Mouse (Mus musculus) effector memory CD4-positive, alpha-beta T cell, adult 5 months (primary cell): ENCODE results near the gene Klhl22. TPM values are rescaled to one million over a fixed set of nuclear protein-coding genes. Genes with fewer than 3 reads are reported as not detected.

Experiments used
- polyA plus RNA-seq: library from polyadenylated mRNA; unstranded; fragments of 100-300 nt; shearing (Covaris generic); gene quantifications from one replicate; pipeline ENCODE4 v1.2.1, GENCODE M21; 2017

Klhl22 gene
- polyA plus RNA-seq = 7.6 TPM

DNA sequence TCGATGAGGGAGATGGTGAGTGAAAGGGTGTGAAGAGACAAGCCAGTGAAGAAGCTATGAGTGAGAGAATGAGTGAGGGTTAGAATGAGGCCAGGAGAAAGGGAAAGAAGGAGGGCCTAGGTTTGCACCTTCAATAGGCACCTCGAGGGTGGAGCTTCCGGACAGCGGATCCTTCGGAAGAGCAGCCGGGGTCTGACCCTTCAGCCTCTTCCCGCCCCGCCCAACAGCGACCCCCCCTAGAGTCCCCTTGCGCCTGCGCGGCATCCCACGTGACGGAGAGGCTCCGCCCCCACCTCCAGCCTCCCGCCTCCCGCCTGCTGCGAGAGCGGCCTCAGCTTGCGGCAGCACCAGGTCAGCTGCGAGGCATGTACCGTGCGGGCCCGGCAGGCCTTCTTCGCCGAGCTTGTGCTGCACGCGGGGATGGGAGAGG, at the start of gene Klhl22:
TSS of gene Klhl22 (plus strand) at position 275 of the 430 bp plus-strand sequence.

DNA sequence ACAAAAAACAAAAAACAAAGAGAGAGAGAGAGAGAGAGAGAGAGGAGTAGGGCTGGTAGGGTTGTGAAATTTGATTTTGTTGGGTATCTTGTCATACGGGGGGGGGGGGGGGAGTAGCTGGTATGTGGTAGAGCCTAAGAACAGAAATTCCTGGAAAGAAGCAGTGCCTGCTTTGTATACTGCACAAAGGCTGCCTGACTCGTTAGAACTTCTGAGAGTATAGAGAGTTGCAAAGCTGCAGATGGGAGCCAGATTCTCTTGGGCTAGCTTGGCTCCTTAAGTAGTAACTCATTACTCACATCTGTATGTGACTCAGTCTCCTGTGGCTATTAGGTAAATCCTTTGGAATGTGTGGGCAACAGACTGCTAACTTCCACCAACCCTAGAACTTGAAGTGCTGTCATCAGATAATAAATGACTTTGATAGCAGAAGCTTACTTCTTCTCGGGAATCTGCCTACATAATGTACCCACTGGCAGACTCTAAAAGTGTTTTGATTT, 26.5 kb upstream of the Klhl22 start, which contains the start of gene Med15:
TSS of gene Med15 (minus strand) at position 51 of the 500 bp plus-strand sequence.

DNA sequence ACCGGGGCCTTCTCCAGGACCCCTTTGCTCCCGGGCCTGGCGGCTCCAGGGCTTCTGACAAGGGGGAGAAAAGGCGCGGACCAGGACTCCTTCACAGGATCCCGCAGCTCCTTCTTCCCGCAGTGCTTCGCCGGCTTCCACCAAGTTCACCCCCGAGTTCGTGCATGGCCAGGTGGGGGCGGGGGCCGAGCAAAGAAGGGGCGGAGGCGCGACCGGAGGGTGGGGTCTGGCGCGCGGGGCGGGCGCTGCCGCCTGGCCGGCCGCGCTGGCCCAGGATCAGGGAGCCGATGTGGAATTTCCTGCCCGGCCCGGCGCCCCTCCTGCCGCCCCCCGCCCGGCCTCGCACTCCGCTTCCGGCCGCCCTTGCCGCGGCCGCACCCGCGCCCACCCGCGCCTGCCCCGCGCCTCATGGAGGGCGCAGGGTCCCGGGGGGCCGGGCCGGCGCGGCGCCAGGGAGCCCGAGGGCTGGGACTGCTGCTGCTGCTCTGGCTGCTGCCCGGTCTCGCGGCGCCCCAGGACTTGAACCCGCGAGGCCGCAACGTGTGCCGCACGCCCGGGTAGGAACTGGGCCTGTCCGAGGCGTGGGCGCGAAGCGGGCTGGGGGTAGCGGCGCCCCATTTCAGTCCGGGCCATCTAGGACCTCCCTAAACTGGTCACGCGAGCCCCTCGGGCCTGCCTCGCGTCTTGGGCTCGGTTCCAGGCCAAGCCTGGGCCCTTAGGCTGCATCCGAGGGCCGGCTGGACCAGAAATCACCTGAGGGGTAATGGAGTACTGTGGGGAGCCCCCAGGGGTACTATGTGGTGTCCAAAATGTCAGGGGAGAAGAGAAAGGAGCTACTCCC, 37.8 kb downstream of the Klhl22 start, which contains the start of gene Scarf2:
TSS of gene Scarf2 (plus strand) at position 312 of the 841 bp plus-strand sequence.

DNA sequence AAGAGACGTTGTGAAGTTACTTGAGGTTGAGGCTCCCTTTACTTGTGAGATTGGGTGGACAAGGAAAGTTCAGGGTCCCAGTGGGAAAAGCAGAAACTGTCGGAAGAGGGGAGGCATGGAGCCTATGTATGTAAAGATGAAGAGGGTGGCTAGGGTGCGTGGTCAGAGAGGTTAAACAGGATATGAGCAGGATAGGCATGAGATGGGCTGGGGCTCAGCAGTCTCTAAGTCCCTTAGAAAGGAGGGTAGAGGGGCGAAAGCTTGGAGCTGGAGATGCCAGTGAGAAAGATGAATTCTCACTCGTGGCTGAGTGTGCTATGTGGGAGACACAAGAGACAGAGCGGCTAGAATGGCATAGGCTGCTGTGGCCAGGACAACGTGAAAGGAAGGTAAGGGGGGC, 73.4 kb downstream of the Klhl22 start, which contains the start of gene B830017H08Rik:
TSS of gene B830017H08Rik (plus strand) at position 301 of the 400 bp plus-strand sequence.

DNA sequence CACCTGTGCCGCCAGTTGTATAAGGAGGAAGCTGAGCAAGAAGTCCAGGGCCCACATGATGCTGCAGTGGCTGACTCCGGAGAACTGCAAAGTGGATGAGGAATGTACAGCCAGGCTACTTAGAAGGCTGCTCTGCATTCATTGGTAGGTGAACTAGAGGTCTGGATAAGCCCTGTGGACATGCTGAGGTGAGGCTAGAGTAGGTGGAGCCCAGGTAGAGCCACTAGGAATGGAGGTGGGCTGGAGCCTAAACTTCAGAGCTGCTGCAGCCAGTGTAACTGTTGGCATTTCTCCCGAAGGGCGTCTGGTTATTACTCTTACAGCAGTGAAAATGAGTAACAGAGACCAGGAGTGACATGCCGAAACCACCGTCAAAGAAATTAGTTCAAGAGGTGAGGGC, 78.6 kb downstream of the Klhl22 start, which contains the start of gene Car15:
TSS of gene Car15 (minus strand) at position 314 of the 400 bp plus-strand sequence.

Other genes starting within 250 kb of the Klhl22 start
- 43.8 TPM for gene Thap7, start 228.5 kb upstream of the Klhl22 start, polyA plus RNA-seq
- not detected for gene Lrrc74b, start 198.4 kb upstream of the Klhl22 start, polyA plus RNA-seq
- not detected for gene P2rx6, start 197.7 kb upstream of the Klhl22 start, polyA plus RNA-seq
- gene Slc7a4, start 176.4 kb upstream of the Klhl22 start, polyA plus RNA-seq = 0.57 TPM
- gene Smpd4, start 140.3 kb upstream of the Klhl22 start, polyA plus RNA-seq = 17.6 TPM
- gene Ccdc74a, start 113.1 kb upstream of the Klhl22 start, polyA plus RNA-seq = not detected
- gene Med15, start 26.7 kb upstream of the Klhl22 start, polyA plus RNA-seq = 123 TPM
- gene Scarf2, start 37.7 kb downstream of the Klhl22 start, polyA plus RNA-seq = not detected
- gene B830017H08Rik, start 73.5 kb downstream of the Klhl22 start, polyA plus RNA-seq = not detected
- gene Car15, start 78.7 kb downstream of the Klhl22 start, polyA plus RNA-seq = 1.2 TPM
- gene Gm20518, start 132.1 kb downstream of the Klhl22 start, polyA plus RNA-seq = not detected
- gene Tssk1, start 134.6 kb downstream of the Klhl22 start, polyA plus RNA-seq = not detected
- 55.2 TPM for gene Dgcr2, start 138.9 kb downstream of the Klhl22 start, polyA plus RNA-seq
- gene Tssk2, start 139.0 kb downstream of the Klhl22 start, polyA plus RNA-seq = not detected
- 59.2 TPM for gene Ess2, start 151.7 kb downstream of the Klhl22 start, polyA plus RNA-seq
- gene Gsc2, start 155.4 kb downstream of the Klhl22 start, polyA plus RNA-seq = not detected
- gene Slc25a1, start 168.6 kb downstream of the Klhl22 start, polyA plus RNA-seq = 36.1 TPM
- not detected for gene Vpreb2, start 220.8 kb downstream of the Klhl22 start, polyA plus RNA-seq